Mouse (Mus musculus) hindlimb bud, embryonic 11.5 days (tissue): ENCODE results near the gene Vax1.

Experiments
- DNase-seq: peaks from one replicate; pipeline ENCODE4 v3.0.0-alpha.2; 2012; ENCODE audit warnings: low read depth, low spot score; ENCODE audit errors: extremely low spot score

Vax1 gene

GRCm38 (mm10) chr19:59169143-59169935 lies 517 bp downstream of the Vax1 start:
- DNase-seq = no peak

DNA sequence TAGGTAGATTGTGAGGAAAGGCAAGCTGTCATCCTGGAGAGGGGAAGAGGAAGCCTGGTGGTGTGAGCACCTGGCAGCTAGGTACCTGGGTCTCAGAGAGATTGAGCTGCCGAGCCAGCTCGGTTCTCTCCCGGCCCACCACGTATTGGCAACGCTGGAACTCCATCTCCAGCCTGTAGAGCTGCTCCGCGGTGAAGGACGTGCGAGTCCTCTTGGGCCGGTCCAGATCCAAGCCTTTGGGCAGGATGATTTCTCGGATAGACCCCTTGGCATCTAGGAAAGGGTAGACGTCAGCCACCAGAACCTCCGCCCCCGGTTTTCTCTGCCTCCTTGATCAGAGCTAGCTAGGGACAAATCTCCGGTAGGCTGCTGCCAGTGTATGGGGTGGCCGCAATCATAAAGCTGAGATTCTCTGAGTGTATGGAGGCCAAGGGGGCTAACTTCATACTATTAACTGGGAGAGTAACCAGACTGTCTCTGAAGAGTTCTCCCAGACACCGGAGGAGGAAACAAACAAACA lies 1.4 kb downstream of the Vax1 start:
- DNase-seq = no peak

DNA sequence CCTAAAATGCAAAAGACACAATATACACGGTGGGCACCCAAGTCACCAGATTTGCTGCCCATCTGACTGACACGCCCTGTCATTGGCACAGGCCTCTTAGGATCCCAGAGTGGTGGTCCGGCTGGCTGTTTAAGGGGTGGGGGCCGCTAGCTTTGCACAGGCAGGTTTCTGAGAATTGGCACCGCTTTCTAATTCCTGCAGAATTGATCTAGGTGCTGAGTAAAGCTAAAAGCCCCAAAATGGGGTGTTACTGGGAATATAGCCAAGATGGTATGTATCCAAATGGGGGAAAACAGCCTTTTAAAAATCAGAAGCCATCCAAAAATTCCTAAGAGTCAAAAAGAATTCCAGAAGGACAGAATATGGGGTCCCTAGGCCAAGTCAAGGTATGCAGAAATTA lies 2.0 kb downstream of the Vax1 start:
- DNase-seq = no peak

DNA sequence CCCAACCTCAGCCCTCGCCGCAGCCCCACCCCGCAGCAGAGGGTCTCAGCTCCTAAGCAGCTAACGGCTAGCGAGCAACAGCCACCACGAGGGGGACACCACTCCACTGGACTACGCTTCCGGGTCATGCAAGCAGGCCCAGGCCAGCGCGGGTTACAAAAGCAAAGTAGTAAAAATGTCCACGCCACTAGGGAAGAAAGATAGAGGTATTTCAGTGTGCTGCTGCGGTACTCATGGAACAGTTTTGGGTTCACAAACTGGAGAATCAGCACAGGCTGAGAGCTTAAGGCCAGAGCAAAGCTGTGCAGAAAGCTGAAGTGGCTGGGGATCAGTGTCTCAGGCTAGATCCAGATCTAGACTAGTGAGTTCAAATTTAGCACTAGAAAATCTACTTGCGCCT lies 3.0 kb downstream of the Vax1 start:
- DNase-seq = no peak

GRCm38 (mm10) chr19:59166311-59166761 lies 3.5 kb downstream of the Vax1 start:
- DNase-seq = no peak

DNA sequence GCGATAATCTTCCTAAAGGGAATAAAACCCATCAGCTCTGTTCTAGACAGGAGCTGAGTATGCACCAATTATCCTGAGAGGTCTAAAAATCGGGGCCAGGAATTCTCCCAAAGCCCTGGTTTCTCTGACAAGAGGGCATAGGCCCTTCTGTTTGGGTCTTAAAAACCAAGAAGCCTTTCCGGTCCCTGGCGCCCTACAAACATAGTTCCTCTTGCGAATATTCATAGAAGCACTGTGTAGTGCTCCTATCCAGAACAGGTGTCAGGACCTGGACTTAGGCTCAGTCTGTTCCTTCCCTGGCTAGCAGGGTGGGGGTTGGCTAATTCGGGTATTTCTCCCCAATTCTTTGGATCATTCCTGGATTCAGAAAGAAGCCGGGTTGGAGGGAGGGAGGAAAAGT lies 4.3 kb downstream of the Vax1 start:
- DNase-seq = no peak

- no peak for DNase-seq
These were observed 4.8 kb downstream of the Vax1 start for GRCm38 (mm10) chr19:59164896-59165560.

DNA sequence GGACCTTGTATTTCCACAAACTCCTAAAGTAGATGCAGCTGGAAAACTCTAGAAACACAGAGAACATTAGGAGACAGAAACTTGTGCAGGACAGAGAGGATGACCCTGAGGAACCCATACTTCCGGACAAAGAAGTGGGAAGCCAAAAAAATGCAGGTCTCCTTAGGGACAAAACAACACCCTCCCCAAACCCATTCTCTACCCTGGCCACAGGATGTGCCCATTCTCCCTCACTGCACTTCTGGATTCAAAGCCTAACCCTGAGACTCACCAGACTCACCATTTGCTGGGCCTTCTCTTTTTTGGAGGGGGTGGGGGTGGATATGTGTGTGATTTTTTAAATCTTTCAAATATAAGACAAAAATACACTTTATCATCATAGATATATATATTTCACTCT lies 5.7 kb downstream of the Vax1 start:
- no peak for DNase-seq

- DNase-seq = no peak
These were observed 13.2 kb downstream of the Vax1 start for GRCm38 (mm10) chr19:59156702-59157101.

DNA sequence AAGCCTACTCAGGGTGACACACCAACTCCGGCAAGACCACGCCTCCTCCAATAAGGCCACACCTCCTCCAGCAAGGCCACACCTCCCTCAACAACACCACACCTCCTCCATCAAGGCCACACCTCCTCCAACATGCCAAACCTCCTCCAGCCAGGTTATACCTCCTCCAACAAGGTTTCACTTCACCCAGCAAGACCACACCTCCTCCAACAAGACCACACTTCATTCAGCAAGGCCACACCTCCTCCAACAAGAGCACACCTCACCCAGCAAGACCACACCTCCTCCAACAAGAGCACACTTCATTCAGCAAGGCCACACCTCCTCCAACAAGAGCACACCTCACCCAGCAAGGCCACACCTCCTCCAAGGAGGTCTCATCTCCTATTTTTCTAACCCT lies 15.7 kb downstream of the Vax1 start:
- no peak for DNase-seq

DNA sequence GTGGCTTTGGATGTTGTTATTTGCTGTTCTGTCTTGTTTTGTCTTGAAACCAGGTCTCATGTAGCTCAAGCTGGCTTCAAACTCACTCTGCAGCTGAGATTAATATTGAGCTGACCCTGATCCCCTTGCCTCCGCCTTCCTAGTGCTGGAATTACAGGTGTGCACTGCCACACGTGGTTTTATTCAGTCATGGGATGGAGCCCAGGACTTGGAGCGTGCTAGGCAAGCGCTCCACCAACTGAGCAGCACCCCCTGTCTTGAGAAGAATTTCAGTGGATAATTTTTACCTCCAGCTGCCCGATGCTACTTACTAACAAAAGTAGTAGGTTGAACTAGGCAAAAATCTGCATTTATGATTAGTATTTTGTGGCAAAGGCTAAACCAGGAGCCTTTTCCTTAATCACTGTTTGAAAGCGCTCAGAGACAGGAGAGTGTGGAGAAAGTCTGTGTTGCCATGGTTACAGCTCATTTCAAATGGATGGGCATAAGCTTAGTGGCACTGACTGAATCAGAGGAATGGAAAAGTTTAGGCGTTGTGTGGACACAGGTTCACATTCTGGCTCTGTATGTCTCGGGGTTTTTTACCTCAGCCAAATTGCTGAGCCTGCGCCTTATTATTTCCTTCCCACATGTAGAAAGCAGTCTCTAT lies 24.2 kb downstream of the Vax1 start:
- no peak for DNase-seq

- DNase-seq = no peak
These were observed 24.8 kb downstream of the Vax1 start for GRCm38 (mm10) chr19:59145064-59145463.

DNA sequence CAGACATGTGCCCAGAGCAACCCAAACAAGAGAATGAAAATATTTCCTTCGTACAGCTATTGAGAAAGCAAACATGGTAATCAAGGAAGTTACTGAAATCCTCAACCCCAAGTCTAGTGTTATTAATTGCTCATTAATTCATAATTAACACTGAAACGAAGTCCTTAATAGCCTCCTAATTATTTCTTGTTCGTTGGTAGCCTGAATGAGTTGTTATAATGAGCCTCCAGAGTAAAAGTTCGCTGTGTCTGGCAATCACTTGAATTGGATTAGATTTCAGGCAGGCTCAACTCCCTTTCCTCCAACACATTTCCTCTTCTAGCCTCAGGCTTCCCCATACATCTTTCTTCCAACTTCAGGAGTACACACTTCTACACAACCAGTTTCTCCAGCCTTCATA lies 27.6 kb downstream of the Vax1 start:
- DNase-seq = no peak

DNA sequence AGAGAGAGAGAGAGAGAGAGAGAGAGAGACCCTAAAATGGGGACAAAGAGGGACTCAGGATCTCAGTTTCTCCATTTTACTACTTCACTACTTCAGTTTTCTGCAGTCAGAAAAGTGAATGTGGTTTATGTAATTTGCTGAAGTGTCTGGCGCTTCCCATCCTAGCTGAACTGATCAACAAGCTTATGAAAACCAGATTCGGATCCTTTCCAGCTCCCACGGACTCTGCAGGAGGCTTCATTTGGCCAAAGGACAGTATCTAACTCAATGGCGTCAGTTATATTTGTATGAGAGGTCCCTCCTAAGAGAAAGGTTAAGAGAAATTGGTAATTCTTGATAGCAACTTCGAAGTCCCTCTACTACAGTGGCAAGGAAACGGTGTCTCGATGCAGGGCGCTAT lies 34.5 kb downstream of the Vax1 start:
- no peak for DNase-seq

DNA sequence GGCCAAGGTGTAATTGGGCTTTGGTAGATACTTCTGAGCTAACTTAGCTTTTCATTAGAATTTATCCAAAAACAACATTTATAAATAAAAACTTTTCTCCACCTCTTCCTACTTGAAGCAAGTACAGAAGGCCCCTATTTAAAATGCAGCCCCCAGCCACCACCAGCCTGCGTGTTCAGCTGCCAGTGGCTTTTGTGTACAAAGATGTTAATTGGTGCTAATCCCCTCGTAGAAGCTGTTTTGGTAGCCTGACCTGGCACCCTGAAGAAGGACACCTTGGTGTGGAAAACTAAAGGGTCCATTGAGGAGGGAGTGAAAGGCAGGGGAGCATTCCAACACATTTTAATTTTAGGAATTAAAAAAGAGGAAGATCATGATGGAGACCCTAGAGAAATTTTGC lies 34.9 kb downstream of the Vax1 start:
- no peak for DNase-seq

GRCm38 (mm10) chr19:59133202-59133601 lies 36.7 kb downstream of the Vax1 start:
- no peak for DNase-seq

- DNase-seq = no peak
These were observed 40.2 kb downstream of the Vax1 start for GRCm38 (mm10) chr19:59129671-59130070.

GRCm38 (mm10) chr19:59128531-59129204 lies 41.2 kb downstream of the Vax1 start:
- DNase-seq = no peak

- DNase-seq = no peak
These were observed 42.4 kb downstream of the Vax1 start for GRCm38 (mm10) chr19:59127424-59127823.
